Mouse (Mus musculus) gastrocnemius, postnatal 36 days (tissue): ENCODE data around the gene Acsf3. TPM values are rescaled to one million over a fixed set of nuclear protein-coding genes. Genes with fewer than 3 reads are reported as not detected.

Experiments used
- DNase-seq, 2 experiments: peaks; one replicate each; pipeline ENCODE4 v3.0.0; 2022
- intact Hi-C: fragments of 180-260 bp; cut with DNase I; formaldehyde crosslinking; loops from one replicate; pipeline ENCODE4 v1.15.1; 2025
- total RNA-seq, 2 experiments: library from RNA; stranded (reverse); gene quantifications; 2 replicates each; pipeline ENCODE4 v1.2.3; 2021

Gene Acsf3
- total RNA-seq, 2 experiments from 2014 or later: 12.5 to 14.2 TPM

GRCm38 (mm10) chr8:122806956-122807538 lies 31.8 kb downstream of the Acsf3 start:
- intact Hi-C loops: no loop called here
- no peak for DNase-seq

DNA sequence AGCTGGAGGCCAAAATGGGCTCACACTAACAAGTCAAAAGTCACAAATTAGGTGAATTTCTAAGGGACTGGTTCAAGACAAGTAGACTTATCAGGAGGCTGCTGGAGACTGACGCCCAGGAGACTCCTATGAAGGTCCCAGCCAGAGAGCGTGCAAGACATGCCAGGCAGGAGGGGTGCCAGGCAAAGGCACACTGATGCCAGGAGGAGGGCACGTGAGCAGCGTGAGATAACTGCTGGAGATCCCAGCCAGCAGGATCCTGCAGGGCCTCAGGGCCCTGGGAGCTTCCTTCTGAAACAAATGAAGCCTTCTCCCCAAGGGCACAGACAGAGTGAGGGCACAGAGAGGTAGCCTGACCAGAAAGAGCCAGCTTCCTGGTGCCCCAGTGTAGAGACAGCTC lies 32.6 kb downstream of the Acsf3 start:
- no peak for DNase-seq
- intact Hi-C loops: no loop called here

DNA sequence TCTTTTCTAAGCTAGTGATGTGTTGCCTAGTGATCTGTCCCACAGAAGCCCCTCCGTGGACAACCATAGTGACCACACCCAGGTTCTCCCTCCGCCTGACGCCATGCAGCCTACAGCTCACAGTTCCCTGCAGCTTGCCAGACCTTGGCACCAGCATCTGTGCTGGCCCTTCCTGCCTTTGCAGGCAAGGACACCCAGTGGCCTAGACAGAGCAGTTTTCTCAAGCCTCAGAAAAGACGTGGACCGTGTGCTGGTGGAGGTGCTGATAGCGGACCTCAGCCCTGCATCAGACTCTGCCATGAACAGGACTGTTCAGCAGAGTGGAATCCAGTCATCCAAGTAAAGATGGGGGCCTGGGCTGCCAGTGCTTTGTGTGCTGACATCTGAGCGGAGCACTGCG lies 35.1 kb downstream of the Acsf3 start:
- intact Hi-C loops: no loop called here
- no peak for DNase-seq

GRCm38 (mm10) chr8:122811870-122812494 lies 36.7 kb downstream of the Acsf3 start:
- intact Hi-C loops: no loop called here

GRCm38 (mm10) chr8:122812610-122813250 lies 37.4 kb downstream of the Acsf3 start:
- intact Hi-C loops: no loop called here

More at GRCm38 (mm10) chr8:122811870-122812494, 36.7 kb downstream of the Acsf3 start:
- DNase-seq: no peak

GRCm38 (mm10) chr8:122814608-122815007 lies 39.3 kb downstream of the Acsf3 start:
- DNase-seq: no peak
- intact Hi-C loops: no loop called here

More at GRCm38 (mm10) chr8:122812610-122813250, 37.4 kb downstream of the Acsf3 start:
- DNase-seq: no peak

GRCm38 (mm10) chr8:122816965-122817364 lies 41.7 kb downstream of the Acsf3 start:
- intact Hi-C loops: no loop called here
- no peak for DNase-seq

DNA sequence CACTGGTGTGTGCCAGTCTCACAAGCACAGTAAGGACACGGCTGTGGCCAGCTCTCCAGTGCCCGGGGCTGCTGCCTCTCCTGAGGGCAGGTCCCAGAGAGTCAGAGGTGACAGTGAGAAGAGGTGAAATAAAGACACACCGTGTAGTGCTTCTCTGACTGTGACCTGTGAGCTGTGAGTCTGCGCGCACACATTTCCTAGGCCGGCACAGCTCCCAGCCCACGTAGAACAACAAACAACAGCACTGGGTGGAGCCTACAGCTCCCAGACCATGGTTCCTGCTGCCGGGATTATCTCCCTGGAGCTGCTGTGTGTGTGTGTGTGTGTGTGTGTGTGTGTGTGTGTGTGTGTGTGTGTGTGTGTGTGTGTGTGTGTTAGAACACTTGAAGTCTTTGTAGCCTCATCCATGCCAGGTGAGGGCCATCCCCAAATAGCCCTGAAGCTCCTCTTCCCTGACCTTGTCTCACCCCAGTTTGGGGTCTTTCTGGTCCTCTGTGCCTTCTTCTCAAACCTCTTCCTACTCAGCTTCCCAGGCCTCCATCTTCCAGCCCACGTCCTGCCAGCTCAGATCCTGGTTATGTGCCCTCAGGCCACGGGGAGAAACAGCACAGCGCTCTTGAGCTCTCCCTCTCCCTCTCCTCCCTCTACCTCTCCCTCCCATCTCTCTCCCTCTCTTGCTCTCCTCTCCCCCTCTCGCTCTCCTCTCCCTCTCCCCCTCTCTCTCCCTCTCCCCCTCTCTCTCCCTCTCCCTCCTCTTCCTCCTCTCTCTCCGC lies 42.6 kb downstream of the Acsf3 start:
- no peak for DNase-seq
- intact Hi-C loops: no loop called here

GRCm38 (mm10) chr8:122819776-122820175 lies 44.5 kb downstream of the Acsf3 start:
- DNase-seq: no peak
- intact Hi-C loops: loop anchor here (10.0 kb wide), 1 partner anchor 425 kb away; no protein-coding TSS in a partner anchor

GRCm38 (mm10) chr8:122824571-122824970 lies 49.3 kb downstream of the Acsf3 start:
- intact Hi-C loops: loop anchor here (10.0 kb wide), 1 partner anchor 430 kb away; no protein-coding TSS in a partner anchor
- no peak for DNase-seq

GRCm38 (mm10) chr8:122824986-122825385 lies 49.7 kb downstream of the Acsf3 start:
- no peak for DNase-seq
- intact Hi-C loops: loop anchor here (5.0 to 10.0 kb wide), 2 partner anchors 323 to 430 kb away; no protein-coding TSS in a partner anchor

GRCm38 (mm10) chr8:122825408-122825807 lies 50.1 kb downstream of the Acsf3 start:
- intact Hi-C loops: loop anchor here (5.0 to 10.0 kb wide), 2 partner anchors 323 to 431 kb away; no protein-coding TSS in a partner anchor

GRCm38 (mm10) chr8:122829396-122829795 lies 54.1 kb downstream of the Acsf3 start:
- intact Hi-C loops: loop anchor here (2.0 to 10.0 kb wide), 3 partner anchors 151 to 435 kb away; no protein-coding TSS in a partner anchor
- no peak for DNase-seq

More at GRCm38 (mm10) chr8:122825408-122825807, 50.1 kb downstream of the Acsf3 start:
- DNase-seq: no peak

DNA sequence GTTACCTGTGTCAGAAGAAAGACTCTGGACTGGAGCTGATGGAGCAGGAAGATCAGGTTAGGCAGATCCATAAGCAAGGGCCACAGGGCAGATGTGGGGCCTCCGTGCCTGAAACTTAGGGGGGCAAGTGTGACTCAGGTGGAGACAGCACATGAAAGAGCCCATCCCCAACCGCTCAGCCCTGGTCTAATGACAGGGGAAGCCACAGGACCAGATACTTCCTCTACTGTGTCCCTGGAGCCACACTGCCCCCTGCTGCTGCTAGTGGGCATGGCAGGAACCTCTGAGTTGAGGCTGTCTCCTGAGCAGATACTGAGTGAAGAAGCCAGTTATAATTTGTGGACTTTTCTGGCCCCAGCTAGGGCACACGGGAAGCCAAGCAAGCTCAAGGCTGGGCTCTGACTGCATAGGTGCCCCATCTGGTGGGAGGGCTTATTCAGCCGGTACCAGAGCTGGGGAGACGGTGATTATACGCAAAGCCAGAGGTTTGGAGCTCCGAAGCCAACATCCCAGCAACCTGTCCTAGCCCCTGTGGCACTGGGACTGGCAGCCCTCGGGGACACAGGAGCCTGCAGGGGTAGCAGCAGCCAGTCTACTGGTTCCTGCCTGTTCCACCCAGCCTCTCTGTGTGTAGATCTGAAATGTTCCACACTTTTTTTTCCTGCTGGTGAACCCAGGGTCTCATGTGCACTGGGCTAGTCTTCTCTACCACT lies 55.2 kb downstream of the Acsf3 start:
- intact Hi-C loops: loop anchor here (2.0 kb wide), 1 partner anchor 212 kb away; no protein-coding TSS in a partner anchor
- DNase-seq: peak; percentile 89 to 93

DNA sequence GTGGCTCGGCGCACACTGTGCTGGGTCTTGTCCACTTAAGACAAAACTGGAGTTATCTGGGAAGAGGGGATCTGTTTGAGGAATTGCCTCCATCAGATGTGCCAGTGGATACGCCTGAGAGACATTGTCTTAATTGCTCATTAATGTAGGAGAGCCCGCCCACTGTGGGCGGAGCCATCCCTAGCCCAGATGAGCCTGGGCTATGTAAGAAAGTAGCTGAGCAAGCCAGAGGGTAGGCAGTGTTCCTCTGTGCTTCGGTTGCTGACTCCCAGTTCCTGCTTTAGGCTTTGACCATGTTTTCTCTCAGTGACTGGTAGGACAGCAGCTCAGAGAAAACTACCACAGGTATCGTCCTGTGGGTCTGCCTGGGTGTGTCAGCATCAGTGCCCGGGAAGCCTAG lies 59.1 kb downstream of the Acsf3 start:
- DNase-seq: no peak
- intact Hi-C loops: no loop called here

DNA sequence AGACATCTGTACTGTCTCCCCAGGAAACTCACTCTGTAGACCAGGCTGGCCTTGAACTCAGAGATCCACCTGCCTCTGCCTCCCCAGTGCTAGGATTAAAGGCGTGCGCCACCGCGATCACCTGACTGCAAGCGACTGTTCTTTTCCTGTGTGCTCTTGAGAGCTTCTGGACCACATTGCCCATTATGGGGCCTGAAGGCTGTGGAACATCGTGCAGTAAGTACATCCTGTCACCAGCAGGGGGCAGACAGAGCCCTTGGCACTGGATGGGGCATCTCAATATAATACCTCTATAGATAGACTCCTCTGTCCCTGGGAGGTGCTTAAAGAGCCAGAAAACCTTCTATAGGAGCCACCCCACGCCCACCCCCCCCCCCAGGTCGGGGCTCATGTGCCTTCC lies 59.7 kb downstream of the Acsf3 start:
- DNase-seq: peak; percentile 50 to 59
- intact Hi-C loops: no loop called here

DNA sequence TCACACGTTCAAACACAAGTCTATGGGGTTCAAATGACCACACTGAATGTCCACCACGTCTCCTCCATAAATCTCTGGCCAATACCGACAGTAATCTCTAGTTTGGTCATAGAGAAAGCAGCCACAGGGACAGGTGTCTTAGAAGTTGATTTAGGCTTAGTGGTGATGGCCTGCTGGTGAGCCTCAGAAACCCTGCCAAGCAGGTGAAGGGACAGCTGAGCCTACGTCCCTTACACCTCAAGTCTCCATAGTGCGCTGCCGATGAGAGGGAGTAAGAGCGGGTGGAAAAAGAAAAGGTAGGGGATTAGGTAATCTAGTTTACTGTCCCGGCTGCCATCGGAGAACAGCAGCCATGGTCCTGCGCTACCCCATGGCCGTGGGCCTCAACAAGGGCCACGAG lies 60.9 kb downstream of the Acsf3 start:
- DNase-seq: no peak
- intact Hi-C loops: no loop called here

GRCm38 (mm10) chr8:122836696-122837095 lies 61.4 kb downstream of the Acsf3 start:
- intact Hi-C loops: no loop called here
- no peak for DNase-seq

DNA sequence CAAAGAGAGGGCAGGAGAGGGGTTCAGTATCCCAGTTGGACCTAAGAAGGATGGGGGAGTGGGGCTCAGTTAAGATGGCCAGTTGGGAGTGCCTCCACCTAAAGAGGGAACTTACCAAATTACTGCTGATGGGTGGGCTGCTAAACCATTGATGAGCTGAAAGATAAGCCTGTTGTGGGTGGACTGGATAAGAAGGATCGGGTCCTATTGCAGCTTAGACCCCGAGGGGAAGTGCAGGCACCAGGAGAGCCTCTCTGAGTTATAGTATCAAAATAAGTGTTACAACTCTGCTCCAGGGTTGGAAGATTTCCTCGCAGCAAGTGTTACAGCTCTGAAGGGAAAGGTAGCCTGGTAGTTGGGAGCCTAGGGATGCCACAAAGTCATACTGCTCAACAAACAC lies 68.9 kb downstream of the Acsf3 start:
- intact Hi-C loops: no loop called here
- DNase-seq: no peak

DNA sequence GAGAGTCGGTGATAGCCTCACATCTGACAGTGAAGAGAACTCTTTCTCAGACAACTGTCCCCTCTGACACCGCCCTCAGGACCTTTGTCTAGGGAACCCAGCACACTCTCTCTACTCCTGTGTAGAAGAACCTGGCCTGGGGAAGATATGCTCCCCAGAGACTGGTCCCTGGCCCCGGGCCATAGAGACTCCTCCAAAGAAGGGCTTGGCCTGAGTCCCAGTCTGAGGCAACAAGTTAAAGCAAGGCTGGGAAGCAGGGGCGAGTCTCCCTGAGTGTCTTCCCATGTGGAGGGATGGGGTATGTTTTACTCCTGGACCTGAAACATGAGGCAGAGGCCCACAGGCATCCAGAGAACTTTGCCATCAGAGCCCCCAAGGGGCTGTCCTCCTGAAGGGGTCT lies 70.4 kb downstream of the Acsf3 start:
- intact Hi-C loops: no loop called here
- no peak for DNase-seq
